Mouse (Mus musculus): Measurements from ENCODE around the gene Piwil4. TPM values are rescaled to one million over a fixed set of nuclear protein-coding genes. Genes with fewer than 3 reads are reported as not detected.
A peak's percentile ranks its signal among the peaks of the same experiment; 100 is the strongest.

Piwil4 gene
- total and polyA plus RNA-seq, 3 experiments = 0.04 to 0.11 TPM; not detected in 1

GRCm38 (mm10) chr9:14784039-14785002, 43.8 kb upstream of the Piwil4 start, which contains the start of the genes Mre11a and Ankrd49:
Mre11a (plus strand) TSS chr9:14784654.
Ankrd49 (minus strand) TSS chr9:14784856.
- Histone ChIP-seq H3K79me2 (replicated peaks; ENCODE audit: control insufficient read depth, extremely low read depth, insufficient read depth, poor library complexity, severe bottlenecking) (peaks cover 17% of the 10 kb centered on the region), H3K9me3 (replicated peaks; ENCODE audit: low read length) (no peaks in the 10 kb centered on the region), H3K27ac (ENCODE audit: insufficient read depth, low read depth) (peak within 1 kb of the TSS; percentile 74), H3K9ac (ENCODE audit: insufficient read depth, low read depth) (peak within 1 kb of the TSS; percentile 98), H3K4me2 (ENCODE audit: insufficient read depth, low read depth, poor library complexity, severe bottlenecking) (peak within 1 kb of the TSS; percentile 94), H3K4me3 (replicated peaks in 1 of 3; ENCODE audit: low read depth in 2 of 3, low read length in 2 of 3, poor library complexity in 1 of 3) (peak within 1 kb of the TSS; percentile 85 to 88 (median 86)), H3K4me1 (ENCODE audit: control insufficient read depth in 1 of 2, insufficient read depth in 2 of 2) (peaks cover 0 to 57% of the 10 kb centered on the region in 2 experiments; a peak in 2 of 4 replicates), H3K36me3 (replicated peaks in 1 of 2; ENCODE audit: control insufficient read depth in 1 of 2, insufficient read depth in 1 of 2, low read length in 1 of 2) (peaks cover 34 to 61% of the 10 kb centered on the region in 2 experiments), H3K27me3 (replicated peaks) (no peaks in the 10 kb centered on the region)
- peak; percentile 87 for TF ChIP-seq MAX (IDR thresholded peaks at IDR 0.05; ENCODE audit: low read length)
- peak; percentile 82; the same call in 1 of the 2 replicates for TF ChIP-seq KAT2A (IDR thresholded peaks at IDR 0.05; ENCODE audit: insufficient replicate concordance, low read length)
- peak; percentile 44; the same call in 1 of the 2 replicates for TF ChIP-seq ZMIZ1 (IDR thresholded peaks at IDR 0.05; ENCODE audit: low read depth, low read length)
- TF ChIP-seq ZNF384 (IDR thresholded peaks at IDR 0.05; ENCODE audit: low read depth, low read length) = no peak
- TF ChIP-seq TBP (conservative IDR thresholded peaks at IDR 0.05; ENCODE audit: low read depth, low read length) = peak; percentile 67
- TF ChIP-seq SIN3A (IDR thresholded peaks at IDR 0.05; ENCODE audit: low read length) = peak; percentile 89
- TF ChIP-seq POLR2A (IDR thresholded peaks at IDR 0.05; ENCODE audit: low read depth, low read length) = peak; percentile 87
- TF ChIP-seq EP300 (IDR thresholded peaks at IDR 0.05; ENCODE audit: low read length) = no peak
- peak; percentile 87 for TF ChIP-seq NELFE (IDR thresholded peaks at IDR 0.05; ENCODE audit: low read depth, low read length)
- TF ChIP-seq ETS1 (conservative IDR thresholded peaks at IDR 0.05; ENCODE audit: low read depth, low read length) = no peak; the same call in 1 of the 2 replicates
- peak; percentile 23; the same call in 1 of the 2 replicates for TF ChIP-seq CHD1 (IDR thresholded peaks at IDR 0.05; ENCODE audit: low read depth, low read length)
- TF ChIP-seq ELF1 (IDR thresholded peaks at IDR 0.05; ENCODE audit: low read depth, low read length) = peak; percentile 94
- TF ChIP-seq E2F4 (IDR thresholded peaks at IDR 0.05; ENCODE audit: insufficient replicate concordance, low read depth, low read length) = peak; percentile 89; the same call in 1 of the 2 replicates
- TF ChIP-seq BHLHE40 (IDR thresholded peaks at IDR 0.05; ENCODE audit: low read depth, low read length) = no peak
- TF ChIP-seq USF1 (IDR thresholded peaks at IDR 0.05; ENCODE audit: low read depth, low read length) = no peak
- peak; percentile 27; the same call in 1 of the 2 replicates for TF ChIP-seq NRF1 (IDR thresholded peaks at IDR 0.05; ENCODE audit: low read depth, low read length)
- no peak; the same call in 1 of the 2 replicates for TF ChIP-seq GABPA (IDR thresholded peaks at IDR 0.05; ENCODE audit: insufficient replicate concordance, low read depth, low read length)
- no peak for TF ChIP-seq MAZ (IDR thresholded peaks at IDR 0.05; ENCODE audit: low read depth, low read length)
- peak; percentile 69 for TF ChIP-seq TCF12 (IDR thresholded peaks at IDR 0.05; ENCODE audit: low read depth, low read length)
- no peak for TF ChIP-seq JUN (IDR thresholded peaks at IDR 0.05; ENCODE audit: insufficient read depth, low read depth, low read length)
- no peak for TF ChIP-seq UBTF (IDR thresholded peaks at IDR 0.05; ENCODE audit: low read depth, low read length)
- no peak for TF ChIP-seq JUND (conservative IDR thresholded peaks at IDR 0.05; ENCODE audit: low read depth, low read length)
- TF ChIP-seq RCOR1 (conservative IDR thresholded peaks at IDR 0.05; ENCODE audit: low read depth, low read length) = 0 out of 2 replicates have a peak, but pooled peaks have one; percentile 6
- peak; percentile 13; the same call in 1 of the 2 replicates for TF ChIP-seq IRF4 (IDR thresholded peaks at IDR 0.05; ENCODE audit: low read depth, low read length)
- TF ChIP-seq ZC3H11A (IDR thresholded peaks at IDR 0.05; ENCODE audit: low read depth, low read length) = no peak
- no peak for TF ChIP-seq ZKSCAN1 (IDR thresholded peaks at IDR 0.05; ENCODE audit: borderline replicate concordance, low read depth, low read length)
- TF ChIP-seq MYC (IDR thresholded peaks at IDR 0.05; ENCODE audit: low read depth, low read length) = peak; percentile 80; the same call in 1 of the 2 replicates
- no peak for TF ChIP-seq RAD21 (IDR thresholded peaks at IDR 0.05; ENCODE audit: low read depth, low read length)
- TF ChIP-seq POLR2AphosphoS2 (IDR thresholded peaks at IDR 0.05; ENCODE audit: low read depth, low read length) = peak; percentile 44; the same call in 1 of the 2 replicates
- peak; percentile 83 for TF ChIP-seq HCFC1 (IDR thresholded peaks at IDR 0.05; ENCODE audit: low read depth, low read length)
- TF ChIP-seq SMC3 (IDR thresholded peaks at IDR 0.05; ENCODE audit: low read depth, low read length) = no peak
- no peak for TF ChIP-seq PAX5 (IDR thresholded peaks at IDR 0.05; ENCODE audit: low read length)
- no peak for TF ChIP-seq CTCF (conservative IDR thresholded peaks at IDR 0.05 in 1 of 2, IDR thresholded peaks at IDR 0.05 in 1 of 2; ENCODE audit: low read depth in 2 of 2, low read length in 2 of 2)
- TF ChIP-seq MXI1 (IDR thresholded peaks at IDR 0.05; ENCODE audit: low read depth, low read length) = peak; percentile 89
- no peak for TF ChIP-seq USF2 (conservative IDR thresholded peaks at IDR 0.05; ENCODE audit: low read depth, low read length)
- peak; percentile 100 for TF ChIP-seq CHD2 (IDR thresholded peaks at IDR 0.05; ENCODE audit: low read length)
- in situ Hi-C loops (cut with MboI; ENCODE audit: low pct_ligation_motif_present, low pct_unique_long_range_greater_than_20kb, low sequenced_read_pairs) = no loop called here
- DNase-seq (ENCODE audit: extremely low read depth) = peak; percentile 97
- dilution Hi-C loops (cut with MboI; ENCODE audit: extremely low pct_ligation_motif_present, extremely low pct_unique_long_range_greater_than_20kb, low sequenced_read_pairs) = no loop called here
